Mouse (Mus musculus) forebrain, postnatal 0 days (tissue): ENCODE measurements around the gene Tshz2. TPM values are rescaled to one million over a fixed set of nuclear protein-coding genes. Genes with fewer than 3 reads are reported as not detected.

Experiments
- ATAC-seq: fragments of 200-750 bp; cut with Nextera tagmentation; 2 replicates; pipeline ENCODE4 v1.8.0; 2017; ENCODE audit warnings: mild to moderate bottlenecking, moderate library complexity
- DNase-seq: peaks from one replicate; pipeline ENCODE4 v3.0.0-alpha.2; 2015
- H3K27ac ChIP-seq: fragments of 300-500 bp; sonication (generic); 2 replicates; pipeline ENCODE4 v1.5.1; 2014; ENCODE audit warnings: low read depth, mild to moderate bottlenecking, antibody characterized with exemption, low read length, moderate library complexity, mixed read lengths
- H3K27me3 ChIP-seq: fragments of 300-500 bp; sonication (generic); 2 replicates; pipeline ENCODE4 v1.6.1; 2014; ENCODE audit warnings: mild to moderate bottlenecking, low read length, mixed read lengths; ENCODE audit not compliant: insufficient read depth
- H3K36me3 ChIP-seq: fragments of 300-500 bp; sonication (generic); 2 replicates; pipeline ENCODE4 v1.6.1; 2014; ENCODE audit warnings: mild to moderate bottlenecking, moderate library complexity; ENCODE audit not compliant: insufficient read depth
- H3K4me1 ChIP-seq: fragments of 300-500 bp; sonication (generic); 2 replicates; pipeline ENCODE4 v1.6.1; 2014; ENCODE audit warnings: antibody characterized with exemption; ENCODE audit not compliant: insufficient read depth
- H3K4me2 ChIP-seq: fragments of 300-500 bp; sonication (generic); 2 replicates; pipeline ENCODE4 v1.6.1; 2014; ENCODE audit warnings: low read depth, mild to moderate bottlenecking, moderate library complexity
- H3K4me3 ChIP-seq: fragments of 300-500 bp; sonication (generic); 2 replicates; pipeline ENCODE4 v1.5.1; 2014; ENCODE audit warnings: low read depth, low read length, mixed read lengths
- H3K9ac ChIP-seq: fragments of 300-500 bp; sonication (generic); 2 replicates; pipeline ENCODE4 v1.6.1; 2014; ENCODE audit warnings: mild to moderate bottlenecking
- H3K9me3 ChIP-seq: fragments of 300-500 bp; sonication (generic); 2 replicates; pipeline ENCODE4 v1.6.1; 2016; ENCODE audit warnings: low read length
- CTCF ChIP-seq: sonication (generic); IDR thresholded peaks from 2 replicates; pipeline ENCODE4 v1.5.1; 2016; ENCODE audit warnings: antibody characterized with exemption, control low read depth, low read depth
- WGBS: fragments of 180-500 bp; shearing (Covaris S2); extraction: QIAGEN DNeasy Blood & Tissue Kit; methylation state at CpG from one replicate; pipeline ENCODE4 v1.1.7; 2014; 5-methylcytosine and 5-hydroxymethylcytosine counted together
- polyA plus RNA-seq: library from polyadenylated mRNA; unstranded; fragments of >200 nt; fragmentation: Nextera tagmentation; extraction: Ambion mirVana; gene quantifications from 2 replicates; pipeline ENCODE4 v1.2.1, GENCODE M21; 2015
- total RNA-seq: library from RNA; depleted of rRNA; stranded (reverse); fragments of >200 nt; gene quantifications from 2 replicates; pipeline ENCODE4 v1.2.3, GENCODE M21; 2014

The Tshz2 gene
- total and polyA plus RNA-seq, 2 experiments from 2014 or later = 19.7 to 29.2 TPM

DNA sequence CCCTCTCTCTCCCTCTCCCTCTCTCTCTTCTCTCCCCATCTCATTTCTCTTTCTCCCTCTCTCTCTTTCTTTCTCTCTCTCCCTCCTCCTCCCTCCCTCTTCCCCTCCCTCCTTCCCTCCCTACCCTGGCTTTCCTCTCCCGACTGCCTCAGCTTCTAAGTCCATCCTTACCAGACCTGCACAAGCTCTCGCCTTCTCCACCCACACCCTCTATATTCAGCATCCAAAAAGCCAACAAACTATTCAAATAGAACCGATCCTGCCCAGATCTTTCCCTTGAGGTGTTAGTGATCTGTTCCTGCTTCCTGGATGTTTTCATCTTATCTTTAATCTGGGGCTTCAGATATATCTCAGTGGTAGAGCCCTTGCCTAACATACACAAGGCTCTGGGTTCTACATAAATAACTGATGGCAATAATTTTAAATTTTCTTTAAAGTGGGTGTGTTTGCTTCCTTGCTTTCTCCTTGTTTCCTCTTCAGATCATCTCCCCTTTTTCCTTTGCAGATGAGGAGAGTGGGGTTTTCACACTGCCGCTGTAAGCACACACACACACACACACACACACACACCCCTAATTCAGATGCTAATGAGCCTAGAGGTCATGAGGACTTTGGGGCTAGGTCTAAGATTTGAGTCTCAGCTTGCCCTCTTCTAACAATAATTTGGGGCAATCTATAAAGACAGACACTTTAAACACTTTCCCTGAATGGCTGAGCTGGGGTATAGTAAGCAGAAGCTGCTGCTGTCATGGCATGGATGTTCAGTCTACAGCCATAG is 226.5 kb downstream of the Tshz2 start:
- Histone ChIP-seq H3K4me2 (no peak overlapping the region), H3K9ac (no peak overlapping the region), H3K36me3 (no peaks in the 10 kb centered on the region), H3K9me3 (no peaks in the 10 kb centered on the region), H3K27me3 (no peaks in the 10 kb centered on the region), H3K4me1 (no peaks in the 10 kb centered on the region), H3K4me3 (no peak overlapping the region), H3K27ac (no peak overlapping the region)
- no peak for TF ChIP-seq CTCF
- ATAC-seq = no peak
- WGBS = 56% methylated on average over 4 of the region's 4 CpGs
- DNase-seq = no peak

DNA sequence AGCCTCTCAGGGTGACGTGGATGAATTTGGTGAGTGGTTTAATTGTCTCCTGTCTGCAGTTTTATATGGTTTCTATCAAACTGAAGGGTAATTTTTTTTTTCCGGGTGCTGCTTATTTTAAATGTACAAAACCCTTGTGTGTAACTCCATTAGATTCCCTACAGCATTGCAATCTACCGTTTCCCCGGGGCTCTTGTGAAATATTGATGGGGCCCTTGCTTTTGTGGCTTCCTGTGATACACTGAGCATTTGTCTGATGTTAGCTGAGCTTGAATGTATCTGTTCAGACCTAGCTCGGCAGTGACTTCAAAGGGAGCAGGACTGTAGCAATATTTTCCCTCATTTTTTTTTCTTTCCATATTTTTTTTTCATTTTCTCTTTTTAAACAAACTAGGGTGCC is 228.1 kb downstream of the Tshz2 start:
- Histone ChIP-seq H3K4me3 (no peak overlapping the region), H3K36me3 (no peaks in the 10 kb centered on the region), H3K9me3 (no peaks in the 10 kb centered on the region), H3K27ac (no peak overlapping the region), H3K9ac (no peak overlapping the region), H3K4me2 (no peak overlapping the region), H3K27me3 (no peaks in the 10 kb centered on the region), H3K4me1 (no peaks in the 10 kb centered on the region)
- no peak for ATAC-seq
- DNase-seq = no peak
- WGBS = 57% methylated on average over 5 of the region's 5 CpGs
- no peak for TF ChIP-seq CTCF

- no peak for TF ChIP-seq CTCF
- no peaks in the 10 kb centered on the region for H3K9me3 ChIP-seq
- no peak overlapping the region for H3K4me3 ChIP-seq
- no peaks in the 10 kb centered on the region for H3K36me3 ChIP-seq
- WGBS = 56% methylated on average over 6 of the region's 6 CpGs
- ATAC-seq = no peak
- no peak overlapping the region for H3K27ac ChIP-seq
- no peaks in the 10 kb centered on the region for H3K27me3 ChIP-seq
- no peak for DNase-seq
- no peaks in the 10 kb centered on the region for H3K4me1 ChIP-seq
- H3K4me2 ChIP-seq = no peak overlapping the region
- no peak overlapping the region for H3K9ac ChIP-seq
These were observed 229.9 kb downstream of the Tshz2 start for GRCm38 (mm10) chr2:169862701-169863100.

- H3K27me3 ChIP-seq = no peaks in the 10 kb centered on the region
- no peak for ATAC-seq
These were observed 236.7 kb downstream of the Tshz2 start for GRCm38 (mm10) chr2:169869468-169869867.

DNA sequence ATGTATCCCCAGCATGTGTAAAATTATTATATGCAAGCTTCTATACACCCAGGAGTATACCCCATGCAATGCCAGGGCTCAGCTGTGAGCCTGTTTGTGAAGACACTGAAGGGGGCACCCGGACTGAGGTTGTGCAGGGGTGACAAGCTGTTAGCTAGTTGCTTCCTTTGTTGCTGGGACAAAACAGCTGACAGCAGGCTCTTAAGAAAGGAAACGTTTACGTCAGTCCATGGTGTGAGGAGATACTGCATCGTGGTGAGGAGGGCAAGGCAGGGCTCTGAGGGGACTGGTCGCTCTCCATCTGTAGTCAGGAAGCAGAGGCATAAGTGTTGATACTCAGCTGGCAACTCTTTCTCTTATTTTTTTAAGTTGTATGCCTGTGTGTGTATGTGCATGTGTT is 237.7 kb downstream of the Tshz2 start:
- Histone ChIP-seq H3K36me3 (no peaks in the 10 kb centered on the region), H3K9me3 (no peaks in the 10 kb centered on the region), H3K9ac (no peak overlapping the region), H3K4me2 (no peak overlapping the region), H3K4me1 (no peaks in the 10 kb centered on the region), H3K27ac (no peak overlapping the region), H3K4me3 (no peak overlapping the region), H3K27me3 (no peaks in the 10 kb centered on the region)
- WGBS = 36% methylated on average over 5 of the region's 5 CpGs
- no peak for TF ChIP-seq CTCF
- DNase-seq = no peak
- ATAC-seq = no peak

More at GRCm38 (mm10) chr2:169869468-169869867, 236.7 kb downstream of the Tshz2 start:
- TF ChIP-seq CTCF = no peak
- no peak overlapping the region for H3K27ac ChIP-seq
- H3K4me2 ChIP-seq = no peak overlapping the region
- no peak overlapping the region for H3K4me3 ChIP-seq
- no peak overlapping the region for H3K9ac ChIP-seq
- WGBS = 90% methylated on average over 7 of the region's 7 CpGs
- H3K4me1 ChIP-seq = no peaks in the 10 kb centered on the region
- no peak for DNase-seq
- no peaks in the 10 kb centered on the region for H3K36me3 ChIP-seq
- H3K9me3 ChIP-seq = no peaks in the 10 kb centered on the region

DNA sequence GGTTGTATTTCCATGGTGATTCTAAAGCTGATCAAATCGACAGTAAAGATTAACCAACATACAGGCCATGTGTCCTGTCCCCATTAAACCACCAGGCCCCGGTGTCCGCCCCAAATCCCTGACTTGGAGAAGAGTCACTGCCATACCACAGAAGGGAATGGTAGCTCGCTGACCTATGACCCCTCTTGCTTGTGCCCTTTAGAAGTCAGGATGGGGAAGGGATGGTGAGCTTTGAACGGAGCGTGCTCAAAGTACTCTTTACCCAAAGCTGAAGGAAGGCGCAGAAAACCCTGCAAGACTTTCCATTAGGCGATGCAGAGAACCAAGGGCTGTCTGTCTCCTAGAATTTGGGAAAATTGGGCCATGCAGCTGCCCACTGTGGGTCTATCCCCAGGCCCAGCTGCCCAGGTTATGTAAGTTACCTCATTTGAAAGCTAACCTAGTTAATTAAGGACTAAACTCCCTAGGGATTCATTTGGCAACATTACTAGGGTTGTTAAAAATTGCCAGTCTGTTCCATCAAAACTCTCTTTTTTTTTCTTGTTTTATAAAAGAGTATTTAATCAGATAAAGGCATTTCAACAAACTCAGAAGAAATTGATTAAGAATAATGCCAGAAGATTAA is 238.7 kb downstream of the Tshz2 start:
- Histone ChIP-seq H3K36me3 (no peaks in the 10 kb centered on the region), H3K9me3 (no peaks in the 10 kb centered on the region), H3K27ac (no peak overlapping the region), H3K27me3 (no peaks in the 10 kb centered on the region), H3K9ac (no peak overlapping the region), H3K4me3 (no peak overlapping the region), H3K4me2 (no peak overlapping the region), H3K4me1 (no peaks in the 10 kb centered on the region)
- DNase-seq = no peak
- no peak for TF ChIP-seq CTCF
- 93% methylated on average over 8 of the region's 8 CpGs for WGBS
- no peak for ATAC-seq

GRCm38 (mm10) chr2:169873442-169873841 is 240.6 kb downstream of the Tshz2 start:
- no peaks in the 10 kb centered on the region for H3K9me3 ChIP-seq
- no peaks in the 10 kb centered on the region for H3K4me1 ChIP-seq
- DNase-seq = no peak
- no peak overlapping the region for H3K4me2 ChIP-seq
- no peaks in the 10 kb centered on the region for H3K27me3 ChIP-seq
- H3K9ac ChIP-seq = no peak overlapping the region
- WGBS = 79% methylated on average over 16 of the region's 16 CpGs
- TF ChIP-seq CTCF = no peak
- no peak for ATAC-seq
- no peak overlapping the region for H3K4me3 ChIP-seq
- H3K36me3 ChIP-seq = no peaks in the 10 kb centered on the region
- H3K27ac ChIP-seq = no peak overlapping the region
